Mouse (Mus musculus) olfactory bulb, adult 2 months (tissue): Measurements from ENCODE around the gene Nckipsd.

Experiments
- CTCF ChIP-seq: fragments of 200-500 bp; IDR thresholded peaks from 2 replicates; pipeline ENCODE4 v1.5.1; 2012; ENCODE audit warnings: low read depth, mild to moderate bottlenecking, low read length, moderate library complexity; ENCODE audit not compliant: insufficient read depth
- POLR2A ChIP-seq: fragments of 200-500 bp; IDR thresholded peaks from 2 replicates; pipeline ENCODE4 v1.6.1; 2012; ENCODE audit warnings: mild to moderate bottlenecking, low read depth, low read length, moderate library complexity; ENCODE audit not compliant: insufficient read depth

- TF ChIP-seq CTCF (no peak), POLR2A (no peak)
Observed at GRCm38 (mm10) chr9:108792730-108793129, 15.4 kb upstream of the Nckipsd start.
